ENCODE assay signal across 9 mouse cellular contexts in genomic region chr8:35193771-35194170, GRCm38 (mm10).
DNase-seq lines count a peak whose midpoint lies in the region; ATAC-seq and TF ChIP-seq lines count a peak whose summit lies in the region.
"Had no signal": no experiment of that assay in that cellular context is flagged by ENCODE, and none has a peak within 500 bp of the region (broad histone marks: within the 10 kb centered on the region; RNA-seq: fewer than 3 reads in every experiment).

No protein-coding gene starts in this region.

- intact Hi-C loops in heart, postnatal 25 days (cut with DNase I) = no loop called here

- no peaks in the 10 kb centered on the region for H3K9me3 ChIP-seq in intestine, embryonic 15.5 days
- no peaks in the 10 kb centered on the region for H3K9me3 ChIP-seq in midbrain, postnatal 0 days (ENCODE audit: low read length)
- H3K9me3 ChIP-seq: liver, embryonic 13.5 days had no signal

- no peaks in the 10 kb centered on the region for H3K27me3 ChIP-seq in intestine, embryonic 15.5 days (replicated peaks)
- H3K27me3 ChIP-seq in midbrain, postnatal 0 days (ENCODE audit: insufficient read depth, low read length) = no peaks in the 10 kb centered on the region
- H3K27me3 ChIP-seq: liver, embryonic 13.5 days had no signal

- H3K36me3 ChIP-seq in intestine, embryonic 15.5 days = no peaks in the 10 kb centered on the region
- H3K36me3 ChIP-seq in midbrain, postnatal 0 days (ENCODE audit: insufficient read depth, low read length) = no peaks in the 10 kb centered on the region
- H3K36me3 ChIP-seq: liver, embryonic 13.5 days had no signal

- H3K4me1 ChIP-seq in intestine, embryonic 15.5 days (replicated peaks) = 0 out of 2 replicates have a peak, but pooled peaks cover 8% of the 10 kb centered on the region
- H3K4me1 ChIP-seq in midbrain, postnatal 0 days (ENCODE audit: insufficient read depth, low read length) = 0 out of 2 replicates have a peak, but pooled peaks cover 4% of the 10 kb centered on the region
- H3K4me1 ChIP-seq: liver, embryonic 13.5 days had no signal

- TF ChIP-seq CTCF in midbrain, postnatal 0 days (IDR thresholded peaks at IDR 0.05) = peak; percentile 63

- 32% methylated on average over 1 of the region's 1 CpGs for WGBS in intestine, embryonic 15.5 days
- WGBS in midbrain, postnatal 0 days = 24% methylated on average over 1 of the region's 1 CpGs

- no peak overlapping the region for H3K4me2 ChIP-seq in intestine, embryonic 15.5 days (replicated peaks)
- no peak overlapping the region for H3K4me2 ChIP-seq in midbrain, postnatal 0 days (ENCODE audit: low read depth, low read length, poor library complexity, severe bottlenecking)
- H3K4me2 ChIP-seq: liver, embryonic 13.5 days had no signal

- DNase-seq in heart, adult 11 months = peak; percentile 89
- DNase-seq in heart, postnatal 25 days (ENCODE audit: low spot score) = no peak
- peak; percentile 41 for DNase-seq in ovary, postnatal 14 days (ENCODE audit: low spot score)
- DNase-seq in ovary, postnatal 10 days (ENCODE audit: low spot score) = no peak
- peak; percentile 84 for DNase-seq in midbrain, postnatal 0 days (ENCODE audit: low spot score)
- DNase-seq in right cerebral cortex, postnatal 25 days = no peak
- DNase-seq: liver, embryonic 13.5 days had no signal

- H3K4me3 ChIP-seq in intestine, embryonic 15.5 days (replicated peaks) = no peak overlapping the region
- H3K4me3 ChIP-seq in midbrain, postnatal 0 days (ENCODE audit: low read depth, low read length) = no peak overlapping the region
- H3K4me3 ChIP-seq: liver, embryonic 13.5 days had no signal

- no peak overlapping the region for H3K27ac ChIP-seq in intestine, embryonic 15.5 days
- H3K27ac ChIP-seq in midbrain, postnatal 0 days (ENCODE audit: low read depth, low read length) = no peak overlapping the region
- H3K27ac ChIP-seq: liver, embryonic 13.5 days had no signal

- 0 out of 2 replicates have a peak, but pooled peaks have one; percentile 56 for ATAC-seq in intestine, embryonic 15.5 days
- no peak for ATAC-seq in midbrain, postnatal 0 days (ENCODE audit: low FRiP score)
- no peak for ATAC-seq in CD4-positive, CD25-positive, alpha-beta regulatory T cell, adult 4 months

- no peak overlapping the region for H3K9ac ChIP-seq in intestine, embryonic 15.5 days
- H3K9ac ChIP-seq in midbrain, postnatal 0 days (replicated peaks; ENCODE audit: low read length, poor library complexity, severe bottlenecking) = no peak overlapping the region
- H3K9ac ChIP-seq: liver, embryonic 13.5 days had no signal

Comparison
In these comparisons a context has a peak if more than half of its experiments do, and no peak if none do; other contexts are left out.
1. DNase-seq: peak in heart, adult 11 months (single experiment), ovary, postnatal 14 days (single experiment) and midbrain, postnatal 0 days (single experiment); none in heart, postnatal 25 days (single experiment), ovary, postnatal 10 days (single experiment) and right cerebral cortex, postnatal 25 days (single experiment).